Mouse (Mus musculus) brain, embryonic 18.5 days (tissue): Measurements from ENCODE around the gene Fndc3c1.
"Not testable (repeated sequence)": the region's sequence is repeated elsewhere in the genome, so short reads cannot be mapped to it uniquely, and the experiment has no call there.

ENCODE experiments used
- DNase-seq: peaks from one replicate; pipeline ENCODE4 v3.0.0-alpha.2; 2012; ENCODE audit warnings: low read depth, low spot score

Fndc3c1 gene

GRCm38 (mm10) chrX:106485101-106485651 is at the start of gene Fndc3c1:
Gene Fndc3c1, minus strand, starts transcription at chrX:106485401.
- DNase-seq: no peak

- DNase-seq: no peak
These were observed 1.2 kb upstream of the Fndc3c1 start for GRCm38 (mm10) chrX:106486451-106486850.

GRCm38 (mm10) chrX:106485671-106486070 is 470 bp upstream of the Fndc3c1 start:
- DNase-seq: no peak

GRCm38 (mm10) chrX:106479891-106480290 is 5.3 kb downstream of the Fndc3c1 start:
- not testable (repeated sequence) for DNase-seq

- DNase-seq: no peak
These were observed 99.9 kb downstream of the Fndc3c1 start for GRCm38 (mm10) chrX:106385304-106385703.

GRCm38 (mm10) chrX:106380608-106381007 is 104.6 kb downstream of the Fndc3c1 start:
- DNase-seq: no peak
